Mouse (Mus musculus) hindlimb bud, embryonic 11.5 days (tissue): ENCODE measurements around the gene Dusp7.
A peak's percentile ranks its signal among the peaks of the same experiment; 100 is the strongest.

Source experiments
- DNase-seq: peaks from one replicate; pipeline ENCODE4 v3.0.0-alpha.2; 2012; ENCODE audit warnings: low read depth, low spot score; ENCODE audit errors: extremely low spot score

The Dusp7 gene

GRCm38 (mm10) chr9:106417841-106418625, 49.6 kb downstream of the Dusp7 start:
- no peak for DNase-seq

- DNase-seq, result no peak
These were observed 52.2 kb downstream of the Dusp7 start for GRCm38 (mm10) chr9:106420608-106421007.

- no peak for DNase-seq
These were observed 52.8 kb downstream of the Dusp7 start for GRCm38 (mm10) chr9:106421033-106421864.

- DNase-seq, result peak; percentile 99
These were observed 53.4 kb downstream of the Dusp7 start for GRCm38 (mm10) chr9:106421865-106422160.
